Mouse (Mus musculus): ENCODE data around the gene Fli1. TPM values are rescaled to one million over a fixed set of nuclear protein-coding genes. Genes with fewer than 3 reads are reported as not detected.

The Fli1 gene
- total RNA-seq (2014; rRNA removed) (3.0 and 4.2 TPM in 2 replicates), polyA plus RNA-seq (2012; rRNA removed) (1.1 and 1.6 TPM in 2 replicates)

- Histone ChIP-seq H3K9ac (ENCODE audit: low read depth, low read length) (peak within 1 kb of the TSS; percentile 59), H3K4me1 (ENCODE audit: control insufficient read depth, insufficient read depth, low read length) (0 out of 2 replicates have a peak, but pooled peaks cover 5% of the 10 kb centered on the region), H3K27ac (replicated peaks; ENCODE audit: insufficient read depth, low read depth, low read length) (peak within 1 kb of the TSS; percentile 89), H3K27me3 (ENCODE audit: control insufficient read depth, insufficient read depth, low read length) (peaks cover 9% of the 10 kb centered on the region; the same call in 1 of the 2 replicates), H3K36me3 (ENCODE audit: control insufficient read depth, insufficient read depth, low read length) (no peaks in the 10 kb centered on the region), H3K4me3 (ENCODE audit: insufficient read depth, low read depth, low read length) (peak within 1 kb of the TSS; percentile 93), H3K79me2 (ENCODE audit: control insufficient read depth, insufficient read depth, low read length) (peaks cover 2% of the 10 kb centered on the region; the same call in 1 of the 2 replicates)
- DNase-seq (ENCODE audit: extremely low read depth, low read depth, low spot score), result no peak
- TF ChIP-seq CTCF (IDR thresholded peaks at IDR 0.05; ENCODE audit: low read depth, low read length), result no peak
- no peak for TF ChIP-seq POLR2A (IDR thresholded peaks at IDR 0.05; ENCODE audit: extremely low read depth, insufficient read depth, low read length)
- WGBS, result 2% methylated on average over 41 of the region's 41 CpGs
Measured at GRCm38 (mm10) chr9:32542212-32543039, at the start of gene Fli1. TSS of gene Fli1 (minus strand) at chr9:32542861.

- H3K4me3 ChIP-seq (ENCODE audit: insufficient read depth, low read depth, low read length), result no peak overlapping the region
- DNase-seq (ENCODE audit: extremely low read depth, low read depth, low spot score), result peak; percentile 67
- H3K9ac ChIP-seq (ENCODE audit: low read depth, low read length), result no peak overlapping the region
- WGBS, result 14% methylated on average over 14 of the region's 14 CpGs
- peak overlapping the region; percentile 58 for H3K27ac ChIP-seq (replicated peaks; ENCODE audit: insufficient read depth, low read depth, low read length)
- no peaks in the 10 kb centered on the region for H3K79me2 ChIP-seq (ENCODE audit: control insufficient read depth, insufficient read depth, low read length)
- peak; percentile 71 for TF ChIP-seq CTCF (IDR thresholded peaks at IDR 0.05; ENCODE audit: low read depth, low read length)
- TF ChIP-seq POLR2A (IDR thresholded peaks at IDR 0.05; ENCODE audit: extremely low read depth, insufficient read depth, low read length), result no peak
- no peaks in the 10 kb centered on the region for H3K27me3 ChIP-seq (ENCODE audit: control insufficient read depth, insufficient read depth, low read length)
- no peaks in the 10 kb centered on the region; the same call in 1 of the 2 replicates for H3K4me1 ChIP-seq (ENCODE audit: control insufficient read depth, insufficient read depth, low read length)
- no peaks in the 10 kb centered on the region for H3K36me3 ChIP-seq (ENCODE audit: control insufficient read depth, insufficient read depth, low read length)
Measured at GRCm38 (mm10) chr9:32591732-32592582, 49.3 kb upstream of the Fli1 start.

- H3K36me3 ChIP-seq (ENCODE audit: control insufficient read depth, insufficient read depth, low read length), result no peaks in the 10 kb centered on the region
- DNase-seq (ENCODE audit: extremely low read depth, low read depth, low spot score), result no peak
- no peak overlapping the region for H3K4me3 ChIP-seq (ENCODE audit: insufficient read depth, low read depth, low read length)
- 68% methylated on average over 5 of the region's 5 CpGs for WGBS
- H3K9ac ChIP-seq (ENCODE audit: low read depth, low read length), result no peak overlapping the region
- no peak for TF ChIP-seq CTCF (IDR thresholded peaks at IDR 0.05; ENCODE audit: low read depth, low read length)
- no peak for TF ChIP-seq POLR2A (IDR thresholded peaks at IDR 0.05; ENCODE audit: extremely low read depth, insufficient read depth, low read length)
- H3K27me3 ChIP-seq (ENCODE audit: control insufficient read depth, insufficient read depth, low read length), result no peaks in the 10 kb centered on the region
- no peaks in the 10 kb centered on the region for H3K79me2 ChIP-seq (ENCODE audit: control insufficient read depth, insufficient read depth, low read length)
- H3K4me1 ChIP-seq (ENCODE audit: control insufficient read depth, insufficient read depth, low read length), result no peaks in the 10 kb centered on the region; the same call in 1 of the 2 replicates
- H3K27ac ChIP-seq (replicated peaks; ENCODE audit: insufficient read depth, low read depth, low read length), result no peak overlapping the region
Measured at GRCm38 (mm10) chr9:32590571-32590970, 47.9 kb upstream of the Fli1 start.

- 8% methylated on average over 8 of the region's 8 CpGs for WGBS
Measured at GRCm38 (mm10) chr9:32589900-32590299, 47.2 kb upstream of the Fli1 start.

GRCm38 (mm10) chr9:32585357-32585756 is 42.7 kb upstream of the Fli1 start:
- Histone ChIP-seq H3K27me3 (ENCODE audit: control insufficient read depth, insufficient read depth, low read length) (no peaks in the 10 kb centered on the region), H3K4me1 (ENCODE audit: control insufficient read depth, insufficient read depth, low read length) (no peaks in the 10 kb centered on the region), H3K9ac (ENCODE audit: low read depth, low read length) (no peak overlapping the region), H3K4me3 (ENCODE audit: insufficient read depth, low read depth, low read length) (no peak overlapping the region), H3K79me2 (ENCODE audit: control insufficient read depth, insufficient read depth, low read length) (no peaks in the 10 kb centered on the region), H3K36me3 (ENCODE audit: control insufficient read depth, insufficient read depth, low read length) (no peaks in the 10 kb centered on the region), H3K27ac (replicated peaks; ENCODE audit: insufficient read depth, low read depth, low read length) (no peak overlapping the region)
- DNase-seq (ENCODE audit: extremely low read depth, low read depth, low spot score), result no peak
- TF ChIP-seq CTCF (IDR thresholded peaks at IDR 0.05; ENCODE audit: low read depth, low read length) (peak; percentile 70), POLR2A (IDR thresholded peaks at IDR 0.05; ENCODE audit: extremely low read depth, insufficient read depth, low read length) (no peak)
- 44% methylated on average over 7 of the region's 7 CpGs for WGBS

More at GRCm38 (mm10) chr9:32589900-32590299, 47.2 kb upstream of the Fli1 start:
- TF ChIP-seq POLR2A (IDR thresholded peaks at IDR 0.05; ENCODE audit: extremely low read depth, insufficient read depth, low read length), result no peak
- peak; percentile 76 for TF ChIP-seq CTCF (IDR thresholded peaks at IDR 0.05; ENCODE audit: low read depth, low read length)
- Histone ChIP-seq H3K79me2 (ENCODE audit: control insufficient read depth, insufficient read depth, low read length) (no peaks in the 10 kb centered on the region), H3K27me3 (ENCODE audit: control insufficient read depth, insufficient read depth, low read length) (no peaks in the 10 kb centered on the region), H3K9ac (ENCODE audit: low read depth, low read length) (no peak overlapping the region), H3K36me3 (ENCODE audit: control insufficient read depth, insufficient read depth, low read length) (no peaks in the 10 kb centered on the region), H3K4me1 (ENCODE audit: control insufficient read depth, insufficient read depth, low read length) (no peaks in the 10 kb centered on the region; the same call in 1 of the 2 replicates), H3K27ac (replicated peaks; ENCODE audit: insufficient read depth, low read depth, low read length) (no peak overlapping the region), H3K4me3 (ENCODE audit: insufficient read depth, low read depth, low read length) (no peak overlapping the region)
- DNase-seq (ENCODE audit: extremely low read depth, low read depth, low spot score), result peak; percentile 44
